Mouse (Mus musculus) liver, embryonic 14.5 days (tissue): ENCODE results near the gene Bcl7a.

Experiments
- CTCF ChIP-seq: IDR thresholded peaks from 2 replicates; pipeline ENCODE4 v1.5.1; 2016; ENCODE audit warnings: antibody characterized with exemption, low read depth, control low read depth
- EP300 ChIP-seq: IDR thresholded peaks from 2 replicates; pipeline ENCODE4 v1.6.1; 2016; ENCODE audit warnings: antibody characterized with exemption, low read depth

- no peak for TF ChIP-seq CTCF
- TF ChIP-seq EP300: no peak
Observed at GRCm38 (mm10) chr5:123309816-123310215, 33.8 kb upstream of the Bcl7a start.
